Mouse (Mus musculus): ENCODE data around the gene Ppih. TPM values are rescaled to one million over a fixed set of nuclear protein-coding genes. Genes with fewer than 3 reads are reported as not detected.
A peak's percentile ranks its signal among the peaks of the same experiment; 100 is the strongest.

The Ppih gene
- 101 and 127 TPM in 2 replicates for total RNA-seq (2012; rRNA removed)

GRCm38 (mm10) chr4:119320131-119320830, at the start of gene Ppih:
TSS of gene Ppih (minus strand) at chr4:119320546.
- H3K4me3 ChIP-seq (ENCODE audit: insufficient read depth in 1 of 2, low read depth in 1 of 2, low read length in 2 of 2, poor library complexity in 1 of 2, severe bottlenecking in 1 of 2): peak within 1 kb of the TSS; percentile 75 to 98
- no peaks in the 10 kb centered on the region for H3K9me3 ChIP-seq (ENCODE audit: control insufficient read depth, insufficient read depth, low read depth, low read length)
- peak within 1 kb of the TSS; percentile 29; the same call in 1 of the 2 replicates for H3K27ac ChIP-seq (ENCODE audit: insufficient read depth, low read depth, low read length, poor library complexity, severe bottlenecking)
- peak; percentile 91 for DNase-seq (ENCODE audit: low read depth, low spot score)
- in situ Hi-C loops (cut with MboI; ENCODE audit: low sequenced_read_pairs in 2 of 2, unreplicated experiment in 2 of 2): no loop called here
- H3K4me1 ChIP-seq (ENCODE audit: control insufficient read depth in 2 of 2, insufficient read depth in 2 of 2, low read length in 2 of 2, poor library complexity in 1 of 2): peaks cover 0 to 2% of the 10 kb centered on the region in 2 experiments; a peak in 1 of 4 replicates
- H3K36me3 ChIP-seq (ENCODE audit: control insufficient read depth, insufficient read depth, low read length, poor library complexity, severe bottlenecking): peaks cover 19% of the 10 kb centered on the region
- H3K9ac ChIP-seq (ENCODE audit: insufficient read depth, low read depth, low read length, poor library complexity, severe bottlenecking): peak within 1 kb of the TSS; percentile 98
- TF ChIP-seq HCFC1 (IDR thresholded peaks at IDR 0.05; ENCODE audit: borderline replicate concordance, insufficient read depth, low read length) (peak; percentile 85), MAFK (IDR thresholded peaks at IDR 0.05; ENCODE audit: insufficient read depth, low read depth, low read length) (no peak), ZNF384 (IDR thresholded peaks at IDR 0.05; ENCODE audit: low read depth, low read length) (no peak)

GRCm38 (mm10) chr4:119369460-119369859, 49.1 kb upstream of the Ppih start:
- in situ Hi-C loops (cut with MboI; ENCODE audit: low sequenced_read_pairs in 2 of 2, unreplicated experiment in 2 of 2): no loop called here
- H3K4me1 ChIP-seq (ENCODE audit: control insufficient read depth in 2 of 2, insufficient read depth in 2 of 2, low read length in 2 of 2, poor library complexity in 1 of 2): no peaks in the 10 kb centered on the region
- H3K9ac ChIP-seq (ENCODE audit: insufficient read depth, low read depth, low read length, poor library complexity, severe bottlenecking): no peak overlapping the region
- no peak overlapping the region for H3K27ac ChIP-seq (ENCODE audit: insufficient read depth, low read depth, low read length, poor library complexity, severe bottlenecking)
- no peaks in the 10 kb centered on the region for H3K36me3 ChIP-seq (ENCODE audit: control insufficient read depth, insufficient read depth, low read length, poor library complexity, severe bottlenecking)
- DNase-seq (ENCODE audit: low read depth, low spot score): no peak
- TF ChIP-seq HCFC1 (IDR thresholded peaks at IDR 0.05; ENCODE audit: borderline replicate concordance, insufficient read depth, low read length): no peak
- H3K9me3 ChIP-seq (ENCODE audit: control insufficient read depth, insufficient read depth, low read depth, low read length): no peaks in the 10 kb centered on the region
- H3K4me3 ChIP-seq (ENCODE audit: insufficient read depth in 1 of 2, low read depth in 1 of 2, low read length in 2 of 2, poor library complexity in 1 of 2, severe bottlenecking in 1 of 2): no peak overlapping the region

GRCm38 (mm10) chr4:119366758-119367526, 46.6 kb upstream of the Ppih start:
- Histone ChIP-seq H3K4me1 (ENCODE audit: control insufficient read depth in 2 of 2, insufficient read depth in 2 of 2, low read length in 2 of 2, poor library complexity in 1 of 2) (no peaks in the 10 kb centered on the region), H3K9ac (ENCODE audit: insufficient read depth, low read depth, low read length, poor library complexity, severe bottlenecking) (no peak overlapping the region), H3K4me3 (ENCODE audit: insufficient read depth in 1 of 2, low read depth in 1 of 2, low read length in 2 of 2, poor library complexity in 1 of 2, severe bottlenecking in 1 of 2) (no peak overlapping the region), H3K36me3 (ENCODE audit: control insufficient read depth, insufficient read depth, low read length, poor library complexity, severe bottlenecking) (no peaks in the 10 kb centered on the region), H3K27ac (ENCODE audit: insufficient read depth, low read depth, low read length, poor library complexity, severe bottlenecking) (no peak overlapping the region), H3K9me3 (ENCODE audit: control insufficient read depth, insufficient read depth, low read depth, low read length) (no peaks in the 10 kb centered on the region)
- DNase-seq (ENCODE audit: low read depth, low spot score): no peak
- in situ Hi-C loops (cut with MboI; ENCODE audit: low sequenced_read_pairs in 2 of 2, unreplicated experiment in 2 of 2): no loop called here
- TF ChIP-seq CHD2 (IDR thresholded peaks at IDR 0.05; ENCODE audit: low read depth, low read length) (no peak), HCFC1 (IDR thresholded peaks at IDR 0.05; ENCODE audit: borderline replicate concordance, insufficient read depth, low read length) (no peak), MAFK (IDR thresholded peaks at IDR 0.05; ENCODE audit: insufficient read depth, low read depth, low read length) (peak; percentile 93), ZC3H11A (IDR thresholded peaks at IDR 0.05; ENCODE audit: borderline replicate concordance, low read depth, low read length) (no peak), ZNF384 (IDR thresholded peaks at IDR 0.05; ENCODE audit: low read depth, low read length) (peak; percentile 20; the same call in 1 of the 2 replicates)

- Histone ChIP-seq H3K9ac (ENCODE audit: insufficient read depth, low read depth, low read length, poor library complexity, severe bottlenecking) (no peak overlapping the region), H3K36me3 (ENCODE audit: control insufficient read depth, insufficient read depth, low read length, poor library complexity, severe bottlenecking) (no peaks in the 10 kb centered on the region), H3K4me1 (ENCODE audit: control insufficient read depth in 2 of 2, insufficient read depth in 2 of 2, low read length in 2 of 2, poor library complexity in 1 of 2) (no peaks in the 10 kb centered on the region), H3K27ac (ENCODE audit: insufficient read depth, low read depth, low read length, poor library complexity, severe bottlenecking) (no peak overlapping the region), H3K9me3 (ENCODE audit: control insufficient read depth, insufficient read depth, low read depth, low read length) (no peaks in the 10 kb centered on the region), H3K4me3 (ENCODE audit: insufficient read depth in 1 of 2, low read depth in 1 of 2, low read length in 2 of 2, poor library complexity in 1 of 2, severe bottlenecking in 1 of 2) (no peak overlapping the region)
- in situ Hi-C loops (cut with MboI; ENCODE audit: low sequenced_read_pairs in 2 of 2, unreplicated experiment in 2 of 2): no loop called here
- no peak for TF ChIP-seq ZC3H11A (IDR thresholded peaks at IDR 0.05; ENCODE audit: borderline replicate concordance, low read depth, low read length)
- no peak for TF ChIP-seq ZNF384 (IDR thresholded peaks at IDR 0.05; ENCODE audit: low read depth, low read length)
- TF ChIP-seq HCFC1 (IDR thresholded peaks at IDR 0.05; ENCODE audit: borderline replicate concordance, insufficient read depth, low read length): no peak
- no peak for TF ChIP-seq CHD2 (IDR thresholded peaks at IDR 0.05; ENCODE audit: low read depth, low read length)
- TF ChIP-seq MAFK (IDR thresholded peaks at IDR 0.05; ENCODE audit: insufficient read depth, low read depth, low read length): no peak
- no peak for DNase-seq (ENCODE audit: low read depth, low spot score)
These were observed 41.9 kb upstream of the Ppih start for GRCm38 (mm10) chr4:119362231-119362630.
